Mouse (Mus musculus) liver, adult 2 months (tissue): ENCODE data around the gene Cpn1.

Experiments used
- CTCF ChIP-seq: fragments of 200-500 bp; IDR thresholded peaks from 2 replicates; pipeline ENCODE4 v1.5.1; 2011; ENCODE audit warnings: low read depth, low read length, control low read depth
- POLR2A ChIP-seq: fragments of 200-500 bp; IDR thresholded peaks from 2 replicates; pipeline ENCODE4 v1.6.1; 2011; ENCODE audit warnings: low read length, control low read depth; ENCODE audit not compliant: insufficient read depth; ENCODE audit errors: extremely low read depth

DNA sequence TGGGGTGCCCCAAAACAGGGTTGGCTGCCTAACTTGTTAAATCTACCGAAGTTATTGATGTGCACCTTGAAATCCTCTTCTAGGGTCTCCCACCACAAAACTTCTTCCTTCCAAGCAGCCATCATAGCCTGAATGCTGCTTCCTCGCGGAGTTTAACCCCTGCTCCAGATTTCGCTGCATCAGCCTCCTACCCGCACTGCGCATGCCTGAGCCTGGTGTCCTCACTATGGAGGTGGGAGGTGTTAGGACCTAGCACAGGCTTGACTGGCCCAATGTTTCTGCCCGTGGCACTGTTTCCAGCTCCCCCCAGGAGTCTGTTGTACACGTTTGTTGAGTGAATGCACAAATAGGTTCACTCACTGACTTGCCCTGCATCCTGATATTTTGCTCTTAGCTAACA lies 4.0 kb upstream of the Cpn1 start:
- TF ChIP-seq CTCF (no peak), POLR2A (no peak)
